Mouse (Mus musculus) lung, postnatal 0 days (tissue): ENCODE measurements around the gene Dmac1. TPM values are rescaled to one million over a fixed set of nuclear protein-coding genes. Genes with fewer than 3 reads are reported as not detected.

ENCODE experiments used
- ATAC-seq: fragments of 200-750 bp; cut with Nextera tagmentation; 2 replicates; pipeline ENCODE4 v1.8.0; 2017; ENCODE audit warnings: moderate library complexity
- DNase-seq: peaks from one replicate; pipeline ENCODE4 v3.0.0-alpha.2; 2016; ENCODE audit warnings: low spot score
- H3K27ac ChIP-seq: fragments of 300-500 bp; sonication (generic); 2 replicates; pipeline ENCODE4 v1.5.1; 2014; ENCODE audit warnings: antibody characterized with exemption, mild to moderate bottlenecking, low read length, mixed read lengths
- H3K27me3 ChIP-seq: fragments of 300-500 bp; sonication (generic); replicated peaks from 2 replicates; pipeline ENCODE4 v1.6.1; 2014; ENCODE audit warnings: low read length, mixed read lengths; ENCODE audit not compliant: insufficient read depth
- H3K36me3 ChIP-seq: fragments of 300-500 bp; sonication (generic); 2 replicates; pipeline ENCODE4 v1.6.1; 2014; ENCODE audit warnings: low read length, mixed read lengths; ENCODE audit not compliant: insufficient read depth
- H3K4me1 ChIP-seq: fragments of 300-500 bp; sonication (generic); 2 replicates; pipeline ENCODE4 v1.6.1; 2014; ENCODE audit warnings: antibody characterized with exemption, low read depth, low read length, mixed read lengths; ENCODE audit not compliant: insufficient read depth
- H3K4me2 ChIP-seq: fragments of 300-500 bp; sonication (generic); replicated peaks from 2 replicates; pipeline ENCODE4 v1.6.1; 2014; ENCODE audit warnings: low read depth, mild to moderate bottlenecking, low read length, moderate library complexity, mixed read lengths
- H3K4me3 ChIP-seq: fragments of 300-500 bp; sonication (generic); 2 replicates; pipeline ENCODE4 v1.5.1; 2014; ENCODE audit warnings: low read depth, low read length
- H3K9ac ChIP-seq: fragments of 300-500 bp; sonication (generic); replicated peaks from 2 replicates; pipeline ENCODE4 v1.6.1; 2014; ENCODE audit warnings: low read depth, mild to moderate bottlenecking
- H3K9me3 ChIP-seq: fragments of 300-500 bp; sonication (generic); 2 replicates; pipeline ENCODE4 v1.6.1; 2016; ENCODE audit warnings: low read length, mixed read lengths
- CTCF ChIP-seq: IDR thresholded peaks from 2 replicates; pipeline ENCODE4 v1.5.1; 2016; ENCODE audit warnings: antibody characterized with exemption, mild to moderate bottlenecking
- EP300 ChIP-seq: IDR thresholded peaks from 2 replicates; pipeline ENCODE4 v1.6.1; 2016; ENCODE audit warnings: antibody characterized with exemption, mild to moderate bottlenecking, control low read depth
- WGBS: fragments of 180-500 bp; shearing (Covaris S2); extraction: QIAGEN DNeasy Blood & Tissue Kit; methylation state at CpG from one replicate; pipeline ENCODE4 v1.1.7; 2014; 5-methylcytosine and 5-hydroxymethylcytosine counted together
- polyA plus RNA-seq: library from polyadenylated mRNA; unstranded; fragments of >200 nt; fragmentation: Nextera tagmentation; extraction: Ambion mirVana; gene quantifications from 2 replicates; pipeline ENCODE4 v1.2.1, GENCODE M21; 2015

The Dmac1 gene
- polyA plus RNA-seq, result 101 and 110 TPM in 2 replicates

GRCm38 (mm10) chr4:75278197-75279175, at the start of gene Dmac1:
TSS of gene Dmac1 (minus strand) at chr4:75278305.
- Histone ChIP-seq H3K9ac (peak within 1 kb of the TSS; percentile 92), H3K4me3 (peak within 1 kb of the TSS; percentile 88), H3K36me3 (no peaks in the 10 kb centered on the region), H3K27me3 (no peaks in the 10 kb centered on the region), H3K27ac (no peak within 1 kb of the TSS), H3K4me2 (peak within 1 kb of the TSS; percentile 60), H3K9me3 (no peaks in the 10 kb centered on the region), H3K4me1 (no peaks in the 10 kb centered on the region)
- TF ChIP-seq CTCF (no peak; the same call in 1 of the 2 replicates), EP300 (no peak)
- ATAC-seq, result peak; percentile 97
- peak; percentile 95 for DNase-seq
- 15% methylated on average over 23 of the region's 23 CpGs for WGBS

DNA sequence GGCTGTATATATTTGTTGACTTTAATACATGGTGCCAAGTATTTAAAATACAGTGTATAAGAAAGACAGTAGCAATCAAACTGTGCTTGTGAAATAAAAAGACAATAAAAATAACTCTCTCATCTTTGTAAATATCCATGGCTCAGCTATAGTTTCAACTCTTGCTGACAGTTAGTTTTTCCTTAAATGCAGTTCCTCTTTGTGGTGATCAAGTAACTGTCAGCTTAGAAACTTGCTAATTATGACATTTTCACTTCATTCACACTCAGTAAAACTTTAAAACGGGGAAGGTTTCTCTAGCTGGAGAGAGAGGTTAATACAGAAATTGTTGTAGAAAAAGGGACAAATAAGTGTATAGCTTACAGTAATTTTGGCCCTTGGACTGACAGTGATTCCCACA, 37.3 kb upstream of the Dmac1 start:
- 55% methylated on average over 1 of the region's 1 CpGs for WGBS

DNA sequence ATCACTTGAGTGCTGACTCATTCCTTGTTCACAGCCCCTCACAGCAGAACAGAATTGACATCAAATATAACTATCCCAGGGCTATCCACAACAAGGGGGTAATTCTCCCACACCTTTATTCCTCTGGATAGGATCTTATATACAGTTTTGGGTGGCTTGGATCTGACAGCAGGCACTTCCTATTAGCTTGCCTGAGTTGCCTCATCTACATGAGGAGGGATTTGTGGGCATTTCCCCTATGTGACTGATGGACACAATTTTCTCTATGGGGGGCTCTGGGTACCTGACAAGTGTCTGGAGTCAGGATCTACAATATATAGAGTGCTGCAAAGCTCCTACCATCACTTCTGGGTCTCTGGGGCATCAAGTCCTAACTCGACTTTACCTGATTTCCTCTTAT, 36.9 kb upstream of the Dmac1 start:
- H3K4me2 ChIP-seq, result no peak overlapping the region
- H3K27me3 ChIP-seq, result no peaks in the 10 kb centered on the region
- H3K9me3 ChIP-seq, result no peaks in the 10 kb centered on the region
- H3K36me3 ChIP-seq, result no peaks in the 10 kb centered on the region
- H3K4me1 ChIP-seq, result no peaks in the 10 kb centered on the region
- 92% methylated on average over 1 of the region's 1 CpGs for WGBS
- H3K9ac ChIP-seq, result no peak overlapping the region
- no peak overlapping the region for H3K27ac ChIP-seq
- TF ChIP-seq CTCF, result no peak
- TF ChIP-seq EP300, result no peak
- no peak for ATAC-seq
- H3K4me3 ChIP-seq, result no peak overlapping the region
- no peak for DNase-seq

More for the DNA sequence above, 37.3 kb upstream of the Dmac1 start:
- Histone ChIP-seq H3K27ac (no peak overlapping the region), H3K9ac (no peak overlapping the region), H3K4me2 (no peak overlapping the region), H3K4me3 (no peak overlapping the region), H3K36me3 (no peaks in the 10 kb centered on the region), H3K4me1 (no peaks in the 10 kb centered on the region), H3K9me3 (no peaks in the 10 kb centered on the region), H3K27me3 (no peaks in the 10 kb centered on the region)
- TF ChIP-seq EP300, result no peak
- no peak for TF ChIP-seq CTCF
- ATAC-seq, result no peak
- DNase-seq, result no peak

GRCm38 (mm10) chr4:75311918-75312317, 33.8 kb upstream of the Dmac1 start:
- Histone ChIP-seq H3K4me2 (no peak overlapping the region), H3K27ac (no peak overlapping the region), H3K4me1 (no peaks in the 10 kb centered on the region), H3K36me3 (no peaks in the 10 kb centered on the region), H3K4me3 (no peak overlapping the region), H3K9me3 (no peaks in the 10 kb centered on the region), H3K9ac (no peak overlapping the region), H3K27me3 (no peaks in the 10 kb centered on the region)
- WGBS, result 79% methylated on average over 2 of the region's 2 CpGs
- DNase-seq, result peak; percentile 42
- TF ChIP-seq CTCF (no peak), EP300 (no peak)
- peak; percentile 52 for ATAC-seq

DNA sequence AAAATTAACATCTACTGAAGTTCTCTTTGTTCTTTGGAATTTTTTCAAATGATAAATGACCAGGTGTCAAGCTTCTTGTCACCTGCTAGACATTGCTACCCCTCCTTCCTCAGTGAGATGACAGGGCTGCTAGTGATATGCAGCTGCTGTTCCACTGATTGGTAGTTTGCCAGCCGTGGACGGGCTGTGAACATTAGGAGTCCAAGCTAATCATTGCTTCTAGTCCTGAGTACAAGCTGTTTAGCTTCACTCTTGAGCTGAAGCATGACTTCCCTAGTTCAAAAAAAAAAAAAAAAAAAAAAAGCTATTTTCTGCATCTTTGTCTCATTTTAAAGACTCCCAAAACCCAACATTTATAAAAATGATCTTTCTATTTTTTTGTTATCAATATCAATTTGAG, 33.2 kb upstream of the Dmac1 start:
- no peak for TF ChIP-seq EP300
- no peak for TF ChIP-seq CTCF
- peak; percentile 47; the same call in 1 of the 2 replicates for ATAC-seq
- H3K9ac ChIP-seq, result no peak overlapping the region

GRCm38 (mm10) chr4:75300205-75300972, 22.3 kb upstream of the Dmac1 start:
- Histone ChIP-seq H3K4me3 (no peak overlapping the region), H3K4me1 (no peaks in the 10 kb centered on the region), H3K9me3 (no peaks in the 10 kb centered on the region), H3K27ac (no peak overlapping the region), H3K36me3 (no peaks in the 10 kb centered on the region), H3K4me2 (no peak overlapping the region), H3K27me3 (no peaks in the 10 kb centered on the region), H3K9ac (no peak overlapping the region)
- TF ChIP-seq CTCF, result no peak
- no peak for TF ChIP-seq EP300
- ATAC-seq, result no peak
- DNase-seq, result no peak
- 74% methylated on average over 1 of the region's 1 CpGs for WGBS

More for the DNA sequence above, 33.2 kb upstream of the Dmac1 start:
- no peaks in the 10 kb centered on the region for H3K36me3 ChIP-seq
- H3K4me1 ChIP-seq, result no peaks in the 10 kb centered on the region
- no peaks in the 10 kb centered on the region for H3K9me3 ChIP-seq
- no peak overlapping the region for H3K27ac ChIP-seq
- no peaks in the 10 kb centered on the region for H3K27me3 ChIP-seq
- no peak overlapping the region for H3K4me2 ChIP-seq
- DNase-seq, result peak; percentile 5
- WGBS, result 23% methylated on average over 2 of the region's 2 CpGs
- H3K4me3 ChIP-seq, result no peak overlapping the region
